Mouse (Mus musculus) thymus, postnatal 36 days (tissue): ENCODE measurements around the gene Smoc2.

ENCODE experiments used
- DNase-seq, 2 experiments: peaks; one replicate each; pipeline ENCODE4 v3.0.0; 2022; ENCODE audit warnings: mixed read lengths in 2 of 2

Smoc2 gene

GRCm38 (mm10) chr17:14426481-14426880 is 147.2 kb downstream of the Smoc2 start:
- DNase-seq: no peak

GRCm38 (mm10) chr17:14434717-14435116 is 155.4 kb downstream of the Smoc2 start:
- no peak for DNase-seq

GRCm38 (mm10) chr17:14445611-14446010 is 166.3 kb downstream of the Smoc2 start:
- DNase-seq: no peak

- no peak for DNase-seq
Measured at GRCm38 (mm10) chr17:14447275-14447674, 168.0 kb downstream of the Smoc2 start.
